Mouse (Mus musculus): ENCODE data around the gene Cers3. TPM values are rescaled to one million over a fixed set of nuclear protein-coding genes. Genes with fewer than 3 reads are reported as not detected.
A peak's percentile ranks its signal among the peaks of the same experiment; 100 is the strongest.

Gene Cers3
- 1.7 and 1.8 TPM in 2 replicates for polyA plus RNA-seq (2015; fragmentation: Nextera tagmentation; extraction: Ambion mirVana)

DNA sequence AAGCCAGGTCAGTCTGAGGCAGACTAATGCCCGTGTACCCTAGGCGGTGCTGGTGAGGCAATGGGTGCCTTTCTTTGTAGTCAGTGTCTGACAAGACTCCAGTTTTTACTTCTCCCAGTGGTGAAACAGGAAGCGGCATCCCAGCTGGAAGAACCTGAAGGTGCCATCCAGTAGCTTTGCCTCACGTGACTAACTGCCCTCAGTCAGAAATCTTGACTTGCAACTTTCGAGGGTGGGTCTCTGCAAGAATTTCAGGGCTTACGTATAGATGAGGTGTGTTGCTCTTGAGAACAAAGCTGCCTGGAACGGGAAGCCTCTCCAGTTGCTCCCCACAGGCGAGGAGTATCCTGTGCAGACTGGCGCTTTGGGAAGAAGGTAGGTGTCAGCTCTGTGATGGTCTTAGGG, at the start of gene Cers3:
TSS of gene Cers3 (plus strand) at position 128 of the 405 bp plus-strand sequence.
- WGBS = 57% methylated on average over 9 of the region's 9 CpGs
- no peak within 1 kb of the TSS for H3K4me3 ChIP-seq (replicated peaks)
- peak; percentile 71 for ATAC-seq
- no peaks in the 10 kb centered on the region for H3K27me3 ChIP-seq (replicated peaks)
- no peaks in the 10 kb centered on the region for H3K9me3 ChIP-seq
- no peaks in the 10 kb centered on the region for H3K36me3 ChIP-seq
- H3K4me1 ChIP-seq (replicated peaks) = peaks cover 5% of the 10 kb centered on the region; the same call in 1 of the 2 replicates
- H3K9ac ChIP-seq = no peak within 1 kb of the TSS
- no peak within 1 kb of the TSS for H3K27ac ChIP-seq
- H3K4me2 ChIP-seq (replicated peaks) = 0 out of 2 replicates have a peak within 1 kb of the TSS, but pooled peaks have one; percentile 22

DNA sequence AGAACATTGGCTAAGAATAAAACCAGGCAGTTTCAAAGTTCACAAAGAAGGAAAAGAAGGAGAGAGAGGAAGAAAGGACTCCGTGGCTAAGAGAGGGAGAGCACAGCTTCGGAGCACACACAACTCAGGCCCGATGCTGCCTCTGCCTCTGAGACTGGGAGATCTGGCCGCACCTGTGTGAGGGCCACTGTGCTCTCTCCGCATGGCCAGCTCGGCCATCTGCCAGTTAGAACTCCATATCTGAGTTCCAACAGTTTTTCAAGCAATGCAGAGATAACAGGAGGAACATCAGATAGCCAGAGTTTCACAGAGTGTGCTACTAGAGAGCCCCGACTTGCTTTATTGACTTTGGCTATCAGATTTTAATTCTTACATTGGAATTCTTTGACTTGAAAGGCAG, 48.8 kb upstream of the Cers3 start:
- Histone ChIP-seq H3K27me3 (replicated peaks) (no peaks in the 10 kb centered on the region), H3K9me3 (no peaks in the 10 kb centered on the region), H3K4me3 (replicated peaks) (no peak overlapping the region), H3K9ac (no peak overlapping the region), H3K36me3 (no peaks in the 10 kb centered on the region), H3K4me2 (replicated peaks) (no peak overlapping the region), H3K4me1 (replicated peaks) (peaks cover 5% of the 10 kb centered on the region; the same call in 1 of the 2 replicates), H3K27ac (no peak overlapping the region)
- 62% methylated on average over 7 of the region's 7 CpGs for WGBS
- ATAC-seq = no peak

DNA sequence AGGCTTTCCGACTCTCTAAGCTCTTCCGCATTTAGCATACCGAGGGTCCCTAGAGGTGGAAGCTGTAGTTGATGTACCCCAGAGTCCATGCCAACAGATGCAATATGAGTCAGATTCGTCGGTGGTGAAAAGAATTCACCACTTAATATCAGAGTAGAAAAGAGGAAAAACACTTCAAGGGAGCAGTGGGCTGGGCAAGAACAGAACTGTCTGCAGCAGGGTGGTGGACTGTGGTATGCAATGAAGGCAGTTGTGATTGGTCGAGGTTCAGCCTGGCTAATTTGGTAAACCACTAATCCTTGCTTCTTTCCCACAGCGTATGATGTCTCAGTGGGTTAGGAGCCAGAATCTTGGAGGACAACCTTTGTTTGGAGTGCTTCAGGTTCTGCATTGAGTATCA, 40.6 kb upstream of the Cers3 start:
- H3K4me1 ChIP-seq (replicated peaks) = no peaks in the 10 kb centered on the region
- H3K4me3 ChIP-seq (replicated peaks) = no peak overlapping the region
- no peaks in the 10 kb centered on the region for H3K27me3 ChIP-seq (replicated peaks)
- no peak overlapping the region for H3K9ac ChIP-seq
- no peak overlapping the region for H3K27ac ChIP-seq
- ATAC-seq = no peak
- WGBS = 89% methylated on average over 7 of the region's 7 CpGs
- no peak overlapping the region for H3K4me2 ChIP-seq (replicated peaks)
- peaks cover 3% of the 10 kb centered on the region; the same call in 1 of the 2 replicates for H3K36me3 ChIP-seq
- H3K9me3 ChIP-seq = no peaks in the 10 kb centered on the region

- Histone ChIP-seq H3K27me3 (replicated peaks) (no peaks in the 10 kb centered on the region), H3K9me3 (no peaks in the 10 kb centered on the region), H3K27ac (no peak overlapping the region), H3K36me3 (peaks cover 3% of the 10 kb centered on the region; the same call in 1 of the 2 replicates), H3K9ac (no peak overlapping the region), H3K4me1 (replicated peaks) (no peaks in the 10 kb centered on the region), H3K4me3 (replicated peaks) (no peak overlapping the region), H3K4me2 (replicated peaks) (no peak overlapping the region)
- no peak for ATAC-seq
- 94% methylated on average over 3 of the region's 3 CpGs for WGBS
Measured at GRCm38 (mm10) chr7:66704631-66705030, 38.7 kb upstream of the Cers3 start.

DNA sequence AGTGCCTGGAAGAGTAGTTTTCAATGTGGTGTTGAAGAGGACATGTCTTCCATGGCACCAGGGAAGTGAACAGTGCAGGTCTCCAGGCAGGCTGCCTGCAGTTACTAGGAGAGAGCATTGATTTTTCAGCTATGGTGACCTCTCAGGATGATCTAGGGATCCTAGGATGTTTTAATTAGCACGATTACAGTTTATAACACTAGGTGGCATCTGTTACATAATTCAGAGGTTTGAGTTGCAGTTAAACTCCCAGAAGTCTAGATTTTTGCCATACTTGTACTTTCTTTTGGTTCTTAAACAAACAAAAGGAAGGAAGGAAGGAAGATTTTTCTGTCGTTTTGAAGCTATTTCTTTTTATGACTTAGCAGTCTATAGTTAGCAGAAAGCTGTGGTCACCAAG, 32.1 kb upstream of the Cers3 start:
- no peaks in the 10 kb centered on the region for H3K9me3 ChIP-seq
- no peaks in the 10 kb centered on the region for H3K27me3 ChIP-seq (replicated peaks)
- no peak for ATAC-seq
- no peak overlapping the region for H3K9ac ChIP-seq
- no peak overlapping the region for H3K4me3 ChIP-seq (replicated peaks)
- H3K4me1 ChIP-seq (replicated peaks) = no peaks in the 10 kb centered on the region
- H3K27ac ChIP-seq = no peak overlapping the region
- no peak overlapping the region for H3K4me2 ChIP-seq (replicated peaks)
- WGBS = 34% methylated on average over 2 of the region's 2 CpGs
- H3K36me3 ChIP-seq = 0 out of 2 replicates have a peak, but pooled peaks cover 7% of the 10 kb centered on the region

DNA sequence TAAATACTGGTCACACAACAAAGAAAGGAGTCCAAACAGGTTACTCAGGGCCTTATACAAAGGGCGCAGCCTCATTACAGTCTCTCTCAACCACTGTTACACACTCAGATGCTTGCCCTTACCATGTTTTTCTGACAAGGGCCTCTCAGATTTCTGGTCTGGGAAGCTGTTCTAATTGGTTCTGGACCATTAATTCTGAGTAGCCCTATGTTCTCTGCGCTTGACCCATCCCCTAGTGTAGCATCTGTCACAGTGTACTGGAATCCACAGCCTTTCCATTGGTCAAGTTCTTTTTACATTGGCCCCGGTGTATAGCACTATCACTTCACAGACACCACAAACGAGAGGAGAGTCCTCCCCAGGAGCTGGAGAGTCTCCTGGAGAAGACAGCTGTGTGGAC, 18.8 kb upstream of the Cers3 start:
- no peak overlapping the region for H3K4me3 ChIP-seq (replicated peaks)
- no peak for ATAC-seq
- no peaks in the 10 kb centered on the region for H3K9me3 ChIP-seq
- no peaks in the 10 kb centered on the region for H3K27me3 ChIP-seq (replicated peaks)
- no peak overlapping the region for H3K27ac ChIP-seq
- H3K9ac ChIP-seq = no peak overlapping the region
- H3K4me1 ChIP-seq (replicated peaks) = no peaks in the 10 kb centered on the region
- no peak overlapping the region for H3K4me2 ChIP-seq (replicated peaks)
- H3K36me3 ChIP-seq = no peaks in the 10 kb centered on the region
- WGBS = 89% methylated on average over 4 of the region's 4 CpGs

- Histone ChIP-seq H3K9me3 (no peaks in the 10 kb centered on the region), H3K9ac (no peak overlapping the region), H3K4me2 (replicated peaks) (no peak overlapping the region), H3K27me3 (replicated peaks) (no peaks in the 10 kb centered on the region), H3K4me1 (replicated peaks) (no peaks in the 10 kb centered on the region), H3K27ac (no peak overlapping the region), H3K4me3 (replicated peaks) (no peak overlapping the region), H3K36me3 (no peaks in the 10 kb centered on the region)
- 81% methylated on average over 6 of the region's 6 CpGs for WGBS
- no peak for ATAC-seq
Measured at GRCm38 (mm10) chr7:66724954-66725353, 18.4 kb upstream of the Cers3 start.

DNA sequence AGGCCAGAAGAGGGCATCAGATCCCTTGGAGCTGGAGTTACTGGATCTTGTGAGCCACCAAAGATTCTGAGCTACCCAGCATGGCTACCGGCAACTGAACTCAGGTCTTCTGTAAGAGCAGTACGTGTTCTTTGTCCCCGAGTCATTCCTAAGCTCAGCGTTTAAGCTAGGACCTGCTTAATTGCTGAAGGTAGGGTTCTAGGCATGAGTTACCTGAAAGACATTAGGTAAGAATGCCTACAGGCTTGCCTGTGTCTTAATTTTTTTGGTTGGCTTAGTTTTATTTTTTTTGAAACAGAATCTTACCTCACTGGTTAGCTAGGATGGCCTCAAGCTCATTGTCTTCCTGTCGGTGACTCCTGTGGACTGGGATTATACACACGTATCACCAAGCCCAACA, 15.2 kb upstream of the Cers3 start:
- no peaks in the 10 kb centered on the region for H3K36me3 ChIP-seq
- H3K9ac ChIP-seq = no peak overlapping the region
- no peak overlapping the region for H3K27ac ChIP-seq
- no peak overlapping the region for H3K4me2 ChIP-seq (replicated peaks)
- ATAC-seq = no peak
- no peaks in the 10 kb centered on the region for H3K4me1 ChIP-seq (replicated peaks)
- H3K4me3 ChIP-seq (replicated peaks) = no peak overlapping the region
- WGBS = 95% methylated on average over 6 of the region's 6 CpGs
- no peaks in the 10 kb centered on the region for H3K9me3 ChIP-seq
- no peaks in the 10 kb centered on the region for H3K27me3 ChIP-seq (replicated peaks)

DNA sequence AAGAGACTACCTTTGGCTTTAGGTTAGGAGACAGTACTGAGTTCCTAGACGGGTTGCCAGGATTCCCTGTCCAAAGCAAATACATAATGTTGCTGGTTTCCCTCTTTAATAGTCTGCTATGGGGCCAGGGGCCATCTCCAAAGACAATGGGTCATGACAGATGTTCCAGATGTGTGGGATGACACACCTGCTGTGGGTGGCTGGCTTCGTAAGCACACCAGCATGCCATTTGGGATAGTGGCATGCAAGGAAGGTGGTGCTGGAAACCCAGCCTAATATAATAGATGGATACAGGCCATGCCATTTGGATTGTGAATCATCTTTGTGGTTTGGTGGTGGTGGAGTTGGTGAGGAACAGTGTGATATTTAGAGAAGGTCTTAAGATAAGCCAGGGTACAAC, 14.1 kb upstream of the Cers3 start:
- Histone ChIP-seq H3K36me3 (no peaks in the 10 kb centered on the region), H3K4me1 (replicated peaks) (no peaks in the 10 kb centered on the region), H3K9me3 (no peaks in the 10 kb centered on the region), H3K27me3 (replicated peaks) (no peaks in the 10 kb centered on the region), H3K9ac (no peak overlapping the region), H3K4me3 (replicated peaks) (no peak overlapping the region), H3K27ac (no peak overlapping the region), H3K4me2 (replicated peaks) (no peak overlapping the region)
- no peak for ATAC-seq
- 82% methylated on average over 2 of the region's 2 CpGs for WGBS

DNA sequence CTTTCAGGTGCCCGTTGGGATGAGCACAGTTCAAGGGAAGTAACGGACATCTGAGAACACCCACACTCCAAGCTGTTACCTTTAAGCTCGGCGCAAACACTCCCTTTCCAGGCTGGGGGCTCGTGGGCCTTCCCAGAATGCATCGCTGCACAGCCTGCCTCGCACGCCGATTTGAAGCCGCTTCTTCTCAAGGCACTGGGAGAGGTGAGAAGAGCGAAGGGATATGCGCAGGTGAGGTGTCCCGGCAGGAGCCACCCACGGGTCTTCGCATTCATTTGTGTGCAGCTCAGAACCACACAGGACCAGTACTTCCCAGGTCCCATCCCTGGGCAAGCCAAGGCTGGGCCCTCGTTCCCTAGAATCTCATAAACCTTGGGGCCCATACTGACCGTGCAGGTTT, 9.9 kb upstream of the Cers3 start:
- no peak overlapping the region for H3K4me2 ChIP-seq (replicated peaks)
- H3K36me3 ChIP-seq = no peaks in the 10 kb centered on the region
- no peak for ATAC-seq
- H3K9ac ChIP-seq = no peak overlapping the region
- H3K9me3 ChIP-seq = no peaks in the 10 kb centered on the region
- no peaks in the 10 kb centered on the region for H3K27me3 ChIP-seq (replicated peaks)
- H3K4me1 ChIP-seq (replicated peaks) = no peaks in the 10 kb centered on the region
- H3K4me3 ChIP-seq (replicated peaks) = no peak overlapping the region
- 94% methylated on average over 17 of the region's 17 CpGs for WGBS
- H3K27ac ChIP-seq = no peak overlapping the region

DNA sequence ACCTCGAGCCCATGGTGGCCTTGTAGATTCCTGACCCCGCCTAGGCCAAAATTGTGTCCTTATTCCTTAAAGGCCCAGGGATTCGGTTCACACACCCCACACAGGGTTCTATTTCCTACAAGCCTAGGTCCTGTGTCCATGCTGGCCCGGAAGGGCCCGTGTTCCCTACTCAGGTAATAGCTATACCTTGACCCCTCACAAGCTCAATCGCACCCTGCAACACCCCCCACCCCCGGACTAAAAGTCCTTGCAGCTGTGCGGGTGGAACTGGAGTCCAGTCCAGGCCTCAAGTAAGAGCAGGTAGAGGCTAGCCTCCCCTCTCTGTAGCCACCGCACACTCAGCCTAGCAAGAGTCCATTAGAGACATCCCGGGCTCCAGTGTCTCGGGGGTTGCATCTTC, 9.4 kb upstream of the Cers3 start:
- no peak for ATAC-seq
- Histone ChIP-seq H3K4me2 (replicated peaks) (no peak overlapping the region), H3K4me3 (replicated peaks) (no peak overlapping the region), H3K9me3 (no peaks in the 10 kb centered on the region), H3K9ac (no peak overlapping the region), H3K27me3 (replicated peaks) (no peaks in the 10 kb centered on the region), H3K36me3 (no peaks in the 10 kb centered on the region), H3K4me1 (replicated peaks) (no peaks in the 10 kb centered on the region), H3K27ac (no peak overlapping the region)
- WGBS = 96% methylated on average over 11 of the region's 11 CpGs

- WGBS = 88% methylated on average over 4 of the region's 4 CpGs
- Histone ChIP-seq H3K4me1 (replicated peaks) (no peaks in the 10 kb centered on the region), H3K9ac (no peak overlapping the region), H3K27ac (no peak overlapping the region), H3K4me2 (replicated peaks) (no peak overlapping the region), H3K4me3 (replicated peaks) (no peak overlapping the region), H3K9me3 (no peaks in the 10 kb centered on the region), H3K36me3 (no peaks in the 10 kb centered on the region), H3K27me3 (replicated peaks) (no peaks in the 10 kb centered on the region)
- ATAC-seq = no peak
Measured at GRCm38 (mm10) chr7:66734466-66734865, 8.8 kb upstream of the Cers3 start.

- WGBS = 76% methylated on average over 6 of the region's 6 CpGs
- no peaks in the 10 kb centered on the region for H3K27me3 ChIP-seq (replicated peaks)
- no peaks in the 10 kb centered on the region for H3K4me1 ChIP-seq (replicated peaks)
- H3K4me2 ChIP-seq (replicated peaks) = no peak overlapping the region
- H3K9me3 ChIP-seq = no peaks in the 10 kb centered on the region
- ATAC-seq = no peak
- H3K36me3 ChIP-seq = no peaks in the 10 kb centered on the region
- no peak overlapping the region for H3K27ac ChIP-seq
- no peak overlapping the region for H3K4me3 ChIP-seq (replicated peaks)
- H3K9ac ChIP-seq = no peak overlapping the region
Measured at GRCm38 (mm10) chr7:66734993-66735392, 8.3 kb upstream of the Cers3 start.
